In the genomic region with DNA sequence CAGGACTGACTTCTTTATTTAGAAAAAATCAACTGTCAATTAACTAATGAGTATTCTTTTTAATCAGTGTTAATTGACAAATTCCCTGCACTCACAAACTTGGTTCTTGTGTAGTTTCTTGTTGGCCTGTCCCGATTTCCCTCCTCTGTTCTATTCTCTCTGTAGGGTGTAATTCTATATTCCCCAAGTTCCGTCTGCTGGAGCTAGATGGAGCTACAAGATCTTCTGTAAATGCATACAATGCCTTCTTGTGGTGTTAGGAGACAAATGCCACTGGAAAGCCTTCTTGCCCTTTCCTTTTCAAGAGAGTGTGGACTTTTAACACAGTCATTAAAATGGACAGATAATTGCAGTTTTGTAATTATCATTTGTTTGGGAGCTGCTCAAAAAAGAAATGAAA, we compare ENCODE assay signal across 10 mouse cellular contexts.
DNase-seq lines count a peak whose midpoint lies in the region; ATAC-seq lines count a peak whose summit lies in the region.
"Had no signal": no experiment of that assay in that cellular context is flagged by ENCODE, and none has a peak within 500 bp of the region (broad histone marks: within the 10 kb centered on the region; RNA-seq: fewer than 3 reads in every experiment).

No protein-coding gene starts in this region.

- H3K9ac ChIP-seq in hindbrain, embryonic 11.5 days (ENCODE audit: low read depth, low read length) = no peak overlapping the region
- no peak overlapping the region for H3K9ac ChIP-seq in midbrain, embryonic 14.5 days (replicated peaks; ENCODE audit: low read length)
- no peak overlapping the region for H3K9ac ChIP-seq in midbrain, embryonic 13.5 days (replicated peaks)
- no peak overlapping the region for H3K9ac ChIP-seq in embryonic facial prominence, embryonic 14.5 days (ENCODE audit: low read depth, low read length)
- H3K9ac ChIP-seq: neural tube, embryonic 13.5 days had no signal

- H3K4me2 ChIP-seq in hindbrain, embryonic 11.5 days (replicated peaks; ENCODE audit: low read depth, low read length) = no peak overlapping the region
- no peak overlapping the region for H3K4me2 ChIP-seq in midbrain, embryonic 14.5 days (ENCODE audit: low read length)
- H3K4me2 ChIP-seq in midbrain, embryonic 13.5 days (replicated peaks) = no peak overlapping the region
- no peak overlapping the region for H3K4me2 ChIP-seq in embryonic facial prominence, embryonic 14.5 days (ENCODE audit: low read depth, low read length)
- H3K4me2 ChIP-seq: neural tube, embryonic 13.5 days had no signal

- no peaks in the 10 kb centered on the region for H3K4me1 ChIP-seq in hindbrain, embryonic 11.5 days (replicated peaks; ENCODE audit: control insufficient read depth, insufficient read depth, low read length)
- H3K4me1 ChIP-seq in hindbrain, embryonic 10.5 days (replicated peaks) = peaks cover 29% of the 10 kb centered on the region
- no peaks in the 10 kb centered on the region for H3K4me1 ChIP-seq in midbrain, embryonic 14.5 days (ENCODE audit: control insufficient read depth, insufficient read depth, low read length)
- H3K4me1 ChIP-seq in midbrain, embryonic 13.5 days (replicated peaks) = peaks cover 11% of the 10 kb centered on the region; the same call in 1 of the 2 replicates
- H3K4me1 ChIP-seq in embryonic facial prominence, embryonic 14.5 days (ENCODE audit: control insufficient read depth, insufficient read depth, low read length) = peaks cover 13% of the 10 kb centered on the region

- no peak overlapping the region for H3K4me3 ChIP-seq in hindbrain, embryonic 11.5 days (ENCODE audit: low read depth, low read length)
- no peak overlapping the region for H3K4me3 ChIP-seq in hindbrain, embryonic 10.5 days
- H3K4me3 ChIP-seq in midbrain, embryonic 14.5 days (replicated peaks; ENCODE audit: low read depth, low read length) = no peak overlapping the region
- no peak overlapping the region for H3K4me3 ChIP-seq in midbrain, embryonic 13.5 days (replicated peaks)
- H3K4me3 ChIP-seq in embryonic facial prominence, embryonic 14.5 days (ENCODE audit: low read depth, low read length) = no peak overlapping the region
- H3K4me3 ChIP-seq: erythroblast, embryonic 14.5 days; neural tube, embryonic 13.5 days had no signal

- DNase-seq in hindbrain, embryonic 11.5 days (ENCODE audit: low spot score) = peak; percentile 32
- DNase-seq in hindbrain, embryonic 10.5 days (ENCODE audit: low spot score) = no peak
- DNase-seq in midbrain, embryonic 14.5 days = peak; percentile 82
- DNase-seq in embryonic facial prominence, embryonic 14.5 days (ENCODE audit: low spot score) = peak; percentile 86
- peak; percentile 45 for DNase-seq in splenic B cell, adult 2 months (ENCODE audit: low read depth, low spot score)
- no peak for DNase-seq in adrenal gland, postnatal 36 days

- 15% methylated on average over 2 of the region's 2 CpGs for WGBS in hindbrain, embryonic 11.5 days
- 22% methylated on average over 2 of the region's 2 CpGs for WGBS in hindbrain, embryonic 10.5 days
- WGBS in midbrain, embryonic 14.5 days = 14% methylated on average over 2 of the region's 2 CpGs
- WGBS in midbrain, embryonic 13.5 days = 25% methylated on average over 2 of the region's 2 CpGs
- 10% methylated on average over 2 of the region's 2 CpGs for WGBS in embryonic facial prominence, embryonic 14.5 days

- no peak overlapping the region for H3K27ac ChIP-seq in hindbrain, embryonic 11.5 days (ENCODE audit: low read depth, low read length)
- H3K27ac ChIP-seq in hindbrain, embryonic 10.5 days = no peak overlapping the region
- H3K27ac ChIP-seq in midbrain, embryonic 14.5 days (replicated peaks; ENCODE audit: low read depth, low read length) = no peak overlapping the region
- H3K27ac ChIP-seq in midbrain, embryonic 13.5 days = no peak overlapping the region
- H3K27ac ChIP-seq in embryonic facial prominence, embryonic 14.5 days (replicated peaks; ENCODE audit: low read depth, low read length) = no peak overlapping the region

- H3K9me3 ChIP-seq in hindbrain, embryonic 11.5 days (ENCODE audit: control insufficient read depth, low read length) = no peaks in the 10 kb centered on the region
- H3K9me3 ChIP-seq in hindbrain, embryonic 10.5 days = no peaks in the 10 kb centered on the region
- H3K9me3 ChIP-seq in midbrain, embryonic 14.5 days (ENCODE audit: control insufficient read depth, low read length) = no peaks in the 10 kb centered on the region
- no peaks in the 10 kb centered on the region for H3K9me3 ChIP-seq in midbrain, embryonic 13.5 days
- H3K9me3 ChIP-seq in embryonic facial prominence, embryonic 14.5 days (ENCODE audit: control insufficient read depth, low read length) = no peaks in the 10 kb centered on the region
- H3K9me3 ChIP-seq: neural tube, embryonic 13.5 days had no signal

- H3K36me3 ChIP-seq in hindbrain, embryonic 11.5 days (ENCODE audit: control insufficient read depth, insufficient read depth, low read length) = no peaks in the 10 kb centered on the region
- H3K36me3 ChIP-seq in hindbrain, embryonic 10.5 days = no peaks in the 10 kb centered on the region
- no peaks in the 10 kb centered on the region for H3K36me3 ChIP-seq in midbrain, embryonic 14.5 days (ENCODE audit: control insufficient read depth, insufficient read depth, low read length)
- no peaks in the 10 kb centered on the region for H3K36me3 ChIP-seq in midbrain, embryonic 13.5 days
- no peaks in the 10 kb centered on the region for H3K36me3 ChIP-seq in embryonic facial prominence, embryonic 14.5 days (ENCODE audit: control insufficient read depth, insufficient read depth, low read length)
- no peaks in the 10 kb centered on the region for H3K36me3 ChIP-seq in splenic B cell, adult 2 months (ENCODE audit: control insufficient read depth, insufficient read depth, low read length, poor library complexity, severe bottlenecking)
- H3K36me3 ChIP-seq: neural tube, embryonic 13.5 days had no signal

- H3K27me3 ChIP-seq in hindbrain, embryonic 11.5 days (ENCODE audit: control insufficient read depth, insufficient read depth, low read length) = no peaks in the 10 kb centered on the region
- no peaks in the 10 kb centered on the region for H3K27me3 ChIP-seq in hindbrain, embryonic 10.5 days (ENCODE audit: insufficient read depth, poor library complexity, severe bottlenecking)
- no peaks in the 10 kb centered on the region for H3K27me3 ChIP-seq in midbrain, embryonic 14.5 days (ENCODE audit: control insufficient read depth, insufficient read depth, low read length)
- H3K27me3 ChIP-seq in midbrain, embryonic 13.5 days = no peaks in the 10 kb centered on the region
- H3K27me3 ChIP-seq in embryonic facial prominence, embryonic 14.5 days (replicated peaks; ENCODE audit: control insufficient read depth, insufficient read depth, low read length) = no peaks in the 10 kb centered on the region
- no peaks in the 10 kb centered on the region for H3K27me3 ChIP-seq in splenic B cell, adult 2 months (ENCODE audit: control insufficient read depth, insufficient read depth, low read length, poor library complexity, severe bottlenecking)
- H3K27me3 ChIP-seq: neural tube, embryonic 13.5 days had no signal

- no peak for ATAC-seq in hindbrain, embryonic 11.5 days (ENCODE audit: low FRiP score)
- no peak for ATAC-seq in midbrain, embryonic 14.5 days (ENCODE audit: low FRiP score, low TSS enrichment)
- ATAC-seq in midbrain, embryonic 13.5 days = no peak
- ATAC-seq in embryonic facial prominence, embryonic 14.5 days (ENCODE audit: low read depth) = peak; percentile 74
- no peak for ATAC-seq in erythroid progenitor cell, adult 5-6 weeks (replicated peaks; ENCODE audit: low FRiP score, poor library complexity, severe bottlenecking)

Comparison
In these comparisons a context has a peak if more than half of its experiments do, and no peak if none do; other contexts are left out.
1. DNase-seq: peak in hindbrain, embryonic 11.5 days (single experiment), midbrain, embryonic 14.5 days (single experiment), embryonic facial prominence, embryonic 14.5 days (single experiment) and splenic B cell, adult 2 months (single experiment); none in hindbrain, embryonic 10.5 days (single experiment) and adrenal gland, postnatal 36 days (0 of 2).